Mouse (Mus musculus) kidney, postnatal 36 days (tissue): ENCODE data around the gene Arhgap22.

Experiments used
- DNase-seq, 2 experiments: peaks; one replicate each; pipeline ENCODE4 v3.0.0; 2021 to 2022; ENCODE audit warnings: mixed read lengths in 2 of 2

The Arhgap22 gene

DNA sequence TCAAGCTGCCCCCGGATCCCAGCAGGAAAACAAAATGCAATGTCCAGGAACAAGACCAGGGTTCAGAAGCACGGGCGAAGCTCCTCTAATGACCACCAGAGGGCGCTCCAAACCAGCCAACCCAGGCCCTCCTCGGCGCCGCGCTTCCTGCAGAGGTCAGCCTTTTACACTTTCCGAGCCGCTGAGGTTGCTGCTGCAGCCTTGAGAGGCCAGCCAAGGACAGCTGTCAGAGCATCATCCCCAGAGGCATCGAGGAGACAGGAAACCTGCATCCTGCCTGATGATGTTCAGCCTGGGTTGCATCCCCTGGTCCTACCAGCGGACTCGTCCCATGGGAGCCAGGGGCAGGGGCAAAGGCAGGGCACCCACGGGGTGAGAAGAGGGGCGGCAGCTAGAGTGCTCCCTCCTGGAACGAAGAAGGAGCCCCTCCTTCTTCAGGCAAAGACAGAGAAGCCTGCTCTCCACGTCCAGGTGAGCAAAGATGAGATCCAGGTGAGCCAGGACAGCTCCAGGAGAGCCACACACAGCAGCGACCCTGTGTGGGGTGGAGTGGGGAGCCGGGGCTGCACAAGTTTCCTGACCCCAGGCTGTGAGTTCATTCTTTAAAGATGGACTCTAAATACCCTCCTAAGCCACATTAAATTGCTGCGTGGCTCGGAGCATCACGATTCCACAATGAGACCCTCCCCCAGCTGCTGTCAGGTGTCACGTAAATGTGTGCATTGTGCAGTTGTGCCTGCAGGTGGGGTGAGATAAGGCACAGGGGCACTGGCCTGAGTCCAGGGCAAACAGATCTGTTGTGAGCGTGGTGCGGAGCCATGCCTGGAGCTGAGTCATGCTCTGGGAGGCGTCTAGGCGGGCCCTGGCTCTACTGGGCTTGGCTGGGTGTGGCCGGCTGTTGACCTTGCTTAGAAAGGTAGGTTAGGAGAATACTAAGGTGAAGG is at the start of gene Arhgap22:
Arhgap22 (plus strand) TSS at position 204 of the 944 bp plus-strand sequence.
- peak; percentile 80 to 91 for DNase-seq

DNA sequence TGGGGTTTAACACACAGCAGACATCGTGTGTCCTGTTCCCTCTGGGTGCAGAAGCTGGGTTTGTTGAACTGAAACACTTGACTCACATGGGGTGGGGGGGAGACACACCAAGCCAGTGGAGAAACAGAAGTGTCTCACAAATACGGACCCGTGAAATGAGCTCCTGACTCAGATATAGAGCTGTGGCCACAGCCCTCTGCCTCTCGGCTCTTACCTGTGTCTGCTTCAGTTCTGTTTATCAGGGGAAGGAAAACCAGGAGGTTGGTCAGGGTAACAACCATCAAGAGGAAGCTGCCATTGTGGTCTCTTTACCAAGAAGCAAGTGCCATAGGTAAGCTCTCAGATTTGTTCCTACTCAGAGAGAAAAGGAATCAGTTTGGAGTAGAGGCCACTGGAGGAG is 45.1 kb upstream of the Arhgap22 start:
- no peak for DNase-seq

DNA sequence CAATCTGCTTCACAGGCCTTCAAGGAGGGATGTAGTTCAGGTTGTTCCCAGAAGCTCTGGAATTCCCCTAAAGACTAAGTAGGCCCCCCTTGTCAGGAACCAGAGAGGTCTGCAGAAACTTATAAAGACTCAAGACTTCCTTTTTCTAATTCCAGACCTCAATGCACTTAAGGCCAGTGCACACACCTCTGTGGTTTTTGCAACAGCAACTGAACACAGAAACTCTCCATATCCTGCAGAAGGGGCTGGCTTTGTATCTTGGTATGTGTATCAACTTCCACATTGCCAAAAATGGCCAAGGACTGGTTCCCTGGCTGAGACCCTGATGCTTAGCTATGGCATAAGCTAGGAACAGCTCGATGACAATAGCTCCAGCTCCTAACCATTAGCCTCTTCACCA is 41.9 kb upstream of the Arhgap22 start:
- no peak for DNase-seq

DNA sequence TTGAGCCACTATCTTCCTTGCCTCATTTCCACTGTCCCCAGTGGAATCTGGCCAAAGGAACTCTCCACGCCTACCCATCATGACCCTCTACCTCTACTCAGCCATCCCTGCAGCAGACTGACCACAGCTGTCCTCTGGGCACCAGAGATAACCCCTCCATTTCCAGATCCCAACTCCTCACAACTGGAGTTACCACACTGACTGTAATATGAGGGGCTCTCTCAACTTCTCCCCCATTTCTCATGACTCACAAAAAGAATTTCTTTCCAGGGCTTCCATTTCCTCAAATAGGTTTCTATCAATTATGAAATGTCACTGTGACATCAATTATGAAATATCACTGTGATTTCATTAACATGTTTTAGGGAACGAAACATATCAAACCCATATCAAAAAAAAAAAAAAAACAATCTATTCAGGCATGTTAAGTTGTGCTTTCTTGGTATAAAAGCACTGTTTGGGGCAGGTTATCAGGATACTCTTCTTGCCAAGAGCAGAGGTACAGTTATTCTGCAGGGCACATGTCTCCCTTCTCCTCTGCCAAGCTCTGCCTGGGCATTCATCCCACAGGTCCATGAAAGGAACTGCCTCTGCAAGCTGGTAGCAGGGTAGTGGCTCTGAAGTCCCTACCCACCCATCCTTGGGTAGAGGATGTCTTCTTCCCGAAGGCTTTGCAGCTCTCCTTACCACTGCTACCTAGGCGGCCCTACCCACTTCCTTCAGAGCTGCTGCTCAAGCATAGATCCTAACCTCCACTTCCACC is 38.6 kb upstream of the Arhgap22 start:
- DNase-seq: no peak

DNA sequence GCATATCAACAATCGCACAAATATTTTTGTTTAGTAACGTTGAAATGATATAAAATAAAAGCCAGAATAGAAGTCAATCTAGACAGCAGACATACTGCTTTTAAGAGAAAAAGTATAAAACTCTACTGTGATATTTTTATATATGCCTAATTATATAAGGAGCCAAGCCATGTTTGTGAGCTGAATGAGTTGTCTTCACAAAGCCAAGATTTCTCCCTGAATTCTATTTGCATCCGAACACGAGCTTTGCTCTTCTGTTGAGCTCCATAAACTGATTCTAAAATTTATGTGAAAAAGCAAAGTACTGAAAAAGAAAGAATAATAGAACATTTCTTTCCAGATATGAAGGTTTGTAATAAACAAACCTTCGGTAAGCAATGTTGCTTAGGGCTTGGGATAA is 33.7 kb upstream of the Arhgap22 start:
- DNase-seq: no peak

DNA sequence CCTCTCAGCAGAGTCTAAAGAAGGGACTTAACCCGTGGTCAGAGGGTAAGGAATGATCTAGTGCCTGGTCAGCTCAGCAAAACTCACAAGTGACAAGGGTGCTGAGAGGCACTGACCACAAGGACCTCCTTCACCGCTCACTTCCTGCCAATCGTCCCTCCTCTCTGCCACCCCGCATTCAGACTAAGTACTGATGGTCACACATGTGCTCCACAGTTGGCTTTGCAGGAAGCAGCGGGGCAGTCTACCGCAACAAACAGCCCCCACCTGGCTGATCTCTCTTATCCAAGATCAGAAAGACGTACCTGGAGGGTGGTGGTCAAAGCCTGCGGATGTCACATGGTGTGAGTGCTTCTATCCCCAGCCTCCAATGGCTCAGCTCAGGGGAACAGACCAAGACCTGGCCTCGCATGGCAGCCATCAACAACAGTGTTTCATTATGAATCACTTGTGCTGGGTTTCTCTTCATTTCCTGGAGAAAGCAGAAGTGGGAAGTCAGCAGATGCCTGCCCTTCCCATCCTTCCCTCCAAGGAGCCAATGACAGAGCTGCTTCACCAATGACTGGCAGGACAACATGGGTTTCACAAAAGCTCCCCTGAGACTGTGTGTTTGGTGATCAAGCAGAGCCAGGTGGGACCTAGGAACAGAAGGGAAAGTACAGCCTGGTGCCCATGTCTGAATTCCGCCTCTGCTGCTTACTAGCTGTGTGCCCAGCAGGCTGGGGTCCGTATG is 28.6 kb upstream of the Arhgap22 start, which contains the start of gene Wdfy4:
Wdfy4 (minus strand) TSS at position 441 of the 733 bp plus-strand sequence.
- peak in 1 of 2 experiments; percentile 10 for DNase-seq

DNA sequence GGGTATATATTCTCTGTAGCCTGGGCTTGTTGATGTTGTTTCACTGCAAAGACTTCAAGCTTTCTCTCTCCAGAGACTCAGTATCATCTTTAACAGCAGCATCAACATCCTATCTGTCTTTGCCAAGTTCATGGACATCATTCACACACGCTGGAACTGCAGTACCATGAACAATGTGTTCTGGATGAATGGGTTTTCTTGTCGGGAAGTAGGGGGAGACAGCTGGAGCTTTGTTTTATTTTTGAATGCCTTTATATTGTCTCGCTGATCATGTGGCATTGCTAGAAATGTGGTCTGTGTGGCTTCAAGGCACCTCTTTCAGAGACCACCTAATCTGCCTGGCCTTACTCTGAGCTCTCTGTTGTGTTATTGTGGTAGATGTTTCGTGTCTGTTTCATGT is 26.6 kb upstream of the Arhgap22 start:
- no peak for DNase-seq

DNA sequence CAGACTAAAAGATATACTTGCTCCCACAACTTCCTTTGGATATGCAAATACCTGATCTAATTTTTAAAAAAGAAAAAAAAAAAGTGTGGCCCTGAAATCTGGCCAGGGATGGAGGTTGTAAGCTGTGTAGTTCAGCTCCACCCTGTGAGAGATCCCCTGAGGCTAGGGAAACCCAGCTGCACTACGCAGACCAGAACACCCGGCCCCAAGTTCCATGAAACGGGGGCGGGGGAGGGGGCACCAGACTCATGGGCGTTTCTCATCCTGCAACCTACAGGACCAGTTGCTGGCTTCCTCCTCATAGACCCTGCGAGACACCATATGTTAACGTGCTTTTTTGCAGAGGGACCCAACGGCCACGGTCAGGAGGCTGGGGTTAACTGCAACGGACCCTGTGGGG is 24.6 kb upstream of the Arhgap22 start:
- DNase-seq: no peak

DNA sequence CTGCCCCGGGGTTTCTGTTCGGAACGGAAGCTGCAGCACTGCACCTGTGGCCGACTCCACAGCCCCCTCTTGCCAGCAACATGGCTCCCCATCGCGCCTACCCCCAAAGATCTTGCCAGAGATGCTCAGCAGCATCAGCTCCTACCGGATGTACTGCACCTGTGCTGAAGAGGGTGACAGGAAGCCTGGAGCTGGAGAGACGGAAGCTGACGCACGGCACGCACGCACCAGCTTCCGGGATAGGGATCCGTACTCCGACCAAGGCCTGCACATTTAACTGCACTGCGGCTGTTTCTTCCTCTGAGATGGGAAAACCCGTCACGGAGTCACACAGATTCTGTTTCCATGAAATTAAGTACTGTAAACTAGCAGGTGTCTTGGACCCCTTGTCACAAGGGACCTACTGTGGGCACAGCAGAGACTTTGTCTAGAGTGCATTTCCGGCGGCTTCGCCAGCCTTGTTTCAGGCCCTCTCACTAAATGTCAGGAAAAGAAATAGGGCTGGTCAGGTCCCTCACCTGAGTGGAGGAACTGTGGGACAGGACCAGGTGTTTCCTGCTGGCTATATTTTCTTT is 23.9 kb upstream of the Arhgap22 start:
- no peak for DNase-seq

DNA sequence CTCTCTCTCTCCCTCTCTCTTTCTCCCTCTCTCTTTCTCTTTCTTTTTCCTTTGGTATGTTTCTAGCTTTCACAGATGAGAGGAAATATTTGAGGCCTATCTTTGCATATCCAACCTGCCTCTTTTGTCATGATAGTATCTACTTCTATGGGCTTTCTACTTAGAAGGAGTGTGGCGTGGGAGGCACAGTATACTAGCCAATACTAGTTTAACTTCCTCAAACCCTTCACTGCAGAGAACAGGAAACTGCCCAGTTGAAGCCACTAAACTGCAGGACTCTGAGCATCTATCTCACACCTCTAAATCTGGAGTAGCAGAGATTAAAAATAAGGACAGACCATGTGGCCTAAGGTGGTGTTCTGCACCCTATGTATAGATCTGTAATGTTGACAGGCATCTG is 23.2 kb upstream of the Arhgap22 start:
- no peak for DNase-seq

DNA sequence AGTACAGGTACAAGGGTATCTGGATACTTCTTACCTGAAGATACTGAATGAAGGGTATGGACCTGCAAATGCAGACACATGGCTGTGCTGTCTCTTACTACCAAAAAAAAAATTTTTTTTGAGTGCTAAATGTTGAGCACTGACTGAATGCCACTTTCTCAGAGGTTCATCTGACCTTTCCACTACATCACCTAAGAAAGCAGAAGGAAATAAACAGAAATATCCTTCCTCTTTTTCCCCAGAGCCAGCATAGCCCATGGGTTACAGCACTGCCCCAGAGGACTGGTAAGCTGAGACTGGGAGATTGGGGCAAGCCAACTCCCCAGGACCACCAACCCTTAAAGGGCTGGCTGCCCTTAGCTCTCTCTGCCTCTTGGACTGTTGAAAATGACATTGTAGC is 20.1 kb upstream of the Arhgap22 start:
- DNase-seq: no peak

DNA sequence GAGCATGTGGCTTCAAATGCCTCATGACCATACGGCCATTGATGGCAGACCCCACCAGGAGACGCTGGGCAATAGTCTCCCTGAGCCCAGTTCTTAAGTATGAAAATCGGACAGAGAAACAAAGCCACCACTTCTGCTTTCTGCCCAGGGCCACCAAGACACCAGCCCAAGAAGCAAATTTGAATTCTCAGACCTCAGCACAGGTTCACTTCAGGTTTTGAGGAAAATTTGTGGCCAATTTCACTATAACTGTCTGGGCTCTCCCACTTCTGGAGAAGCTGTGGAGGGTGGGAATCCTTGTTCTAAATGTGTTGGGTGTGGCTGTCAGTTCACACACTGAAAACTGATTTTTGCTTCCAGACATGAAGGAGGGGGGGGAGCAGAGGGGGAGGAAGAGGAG is 19.6 kb upstream of the Arhgap22 start:
- DNase-seq: no peak

DNA sequence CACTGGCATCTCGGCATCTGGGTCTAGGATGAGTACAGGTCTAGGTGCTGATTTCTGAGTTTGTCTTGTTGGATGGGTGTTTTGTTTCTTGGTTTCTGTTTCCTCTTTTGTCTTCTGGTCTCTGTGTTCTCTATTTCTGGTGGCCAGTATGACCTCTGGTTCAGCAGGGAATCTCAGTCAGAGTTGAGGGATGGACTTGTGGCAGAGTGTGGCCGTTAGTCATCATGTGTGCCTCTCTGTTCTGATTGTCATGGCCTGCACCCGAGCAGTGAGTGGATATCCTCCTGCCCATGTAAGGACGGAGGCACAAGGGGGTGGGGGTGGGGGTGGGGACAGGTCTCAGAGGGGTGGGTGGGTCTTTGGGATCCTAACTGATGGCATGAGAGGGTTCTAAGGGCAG is 11.7 kb upstream of the Arhgap22 start:
- DNase-seq: no peak

DNA sequence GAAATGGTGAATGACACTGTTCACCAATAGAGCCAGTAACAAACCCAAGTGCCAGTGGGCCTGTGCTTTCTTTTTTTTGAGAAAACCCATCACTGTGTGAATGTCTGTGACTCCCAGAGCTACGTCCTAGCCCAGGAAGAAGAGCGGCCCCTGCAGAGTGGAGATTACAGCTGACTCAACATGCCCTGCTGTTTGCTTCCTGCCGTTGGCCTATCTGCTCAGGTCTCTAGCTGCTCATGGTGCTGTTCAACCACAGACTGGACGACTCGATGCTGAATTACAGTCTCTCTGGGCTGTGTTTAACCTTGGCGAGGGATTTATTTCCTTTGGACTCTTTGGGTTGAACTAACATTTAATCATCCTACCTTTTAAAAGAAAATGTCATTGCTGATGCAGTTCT is 10.9 kb upstream of the Arhgap22 start:
- no peak for DNase-seq

DNA sequence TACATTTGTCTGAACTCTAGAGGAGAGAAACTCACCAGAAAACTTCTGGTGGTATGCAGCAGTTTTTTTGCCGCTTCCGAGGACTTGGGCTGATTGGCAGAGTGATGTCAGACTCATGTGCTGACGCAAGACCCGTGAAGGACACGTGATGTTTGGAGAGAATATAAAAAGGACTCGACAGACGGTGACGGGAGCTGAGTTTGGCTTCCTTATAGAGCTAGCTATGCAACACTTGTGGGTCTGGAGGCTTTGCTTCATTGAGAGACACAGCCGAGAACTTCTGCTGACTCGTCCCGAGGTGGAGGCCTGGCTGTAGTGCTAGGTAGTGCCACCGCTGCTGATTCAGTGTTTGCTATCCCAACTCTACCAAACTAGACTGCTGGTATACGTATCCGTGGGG is 10.0 kb upstream of the Arhgap22 start:
- no peak for DNase-seq

DNA sequence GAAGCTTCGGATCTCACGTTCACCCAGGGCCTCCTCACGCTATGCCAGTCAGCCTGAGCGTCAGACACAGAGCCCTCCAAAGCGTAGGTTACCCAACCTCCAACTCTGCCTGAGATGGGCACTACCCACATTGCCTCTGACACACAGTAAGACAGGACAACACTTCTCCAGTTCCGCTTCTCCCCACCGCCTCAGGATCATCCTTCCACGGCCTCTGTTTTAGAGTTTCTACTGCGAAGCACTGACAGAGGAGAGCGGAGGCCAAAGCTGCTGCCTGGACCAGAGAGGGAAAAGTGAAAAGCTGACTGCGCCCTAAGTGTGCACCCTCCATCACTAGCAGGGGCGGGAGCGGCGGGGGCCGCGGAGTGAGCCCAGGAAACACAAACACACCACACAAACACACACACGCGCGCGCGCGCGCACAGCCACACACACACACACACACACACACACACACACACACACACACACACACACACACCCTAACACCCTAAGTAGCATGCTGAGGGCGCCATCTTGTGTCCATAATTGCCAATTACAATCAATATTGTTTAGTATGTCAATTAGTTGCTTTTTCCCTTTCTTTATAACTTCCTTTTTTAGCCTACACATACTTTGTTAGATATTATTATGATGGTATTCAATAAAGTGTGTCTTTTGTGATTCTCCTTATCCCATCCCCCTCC is 8.4 kb upstream of the Arhgap22 start:
- DNase-seq: no peak

DNA sequence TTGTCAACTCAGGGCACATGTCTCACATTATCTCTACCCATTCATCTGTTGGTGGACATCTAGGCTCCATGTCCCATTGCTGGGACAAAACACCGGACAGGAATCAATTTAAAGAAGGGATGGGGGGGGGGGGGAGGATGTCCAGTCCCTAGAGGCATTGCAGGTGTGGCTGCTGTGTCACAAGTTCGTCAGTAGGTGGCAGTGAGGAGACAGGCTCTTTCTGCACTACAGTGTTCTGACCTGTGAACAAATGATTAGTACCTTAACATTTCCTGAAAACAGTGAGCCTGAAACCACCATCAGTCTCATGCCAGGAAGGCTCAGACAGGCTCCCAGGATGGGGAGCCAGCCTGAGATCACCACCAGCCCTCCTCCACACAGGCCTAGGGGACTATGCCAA is 6.8 kb upstream of the Arhgap22 start:
- DNase-seq: peak in 1 of 2 experiments; percentile 49

DNA sequence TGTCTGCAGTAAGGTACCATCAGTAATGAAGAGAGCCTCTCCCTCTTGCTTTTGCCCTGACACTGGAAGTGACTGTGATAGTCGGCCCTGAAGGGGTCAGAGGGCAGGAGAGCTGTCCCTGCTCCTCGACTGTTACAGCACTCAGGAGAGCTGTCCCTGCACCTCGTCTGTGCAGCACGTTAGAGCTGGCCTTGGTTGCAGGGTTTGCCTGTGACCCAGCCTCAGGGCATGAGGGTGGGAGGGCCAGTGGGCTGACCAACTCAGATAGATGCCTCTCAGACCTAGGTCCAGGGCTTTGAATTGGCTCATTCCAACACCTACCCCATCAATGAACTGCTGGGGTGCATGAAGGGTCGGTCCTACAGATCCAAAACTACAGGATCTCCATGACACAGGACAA is 5.5 kb upstream of the Arhgap22 start:
- no peak for DNase-seq

DNA sequence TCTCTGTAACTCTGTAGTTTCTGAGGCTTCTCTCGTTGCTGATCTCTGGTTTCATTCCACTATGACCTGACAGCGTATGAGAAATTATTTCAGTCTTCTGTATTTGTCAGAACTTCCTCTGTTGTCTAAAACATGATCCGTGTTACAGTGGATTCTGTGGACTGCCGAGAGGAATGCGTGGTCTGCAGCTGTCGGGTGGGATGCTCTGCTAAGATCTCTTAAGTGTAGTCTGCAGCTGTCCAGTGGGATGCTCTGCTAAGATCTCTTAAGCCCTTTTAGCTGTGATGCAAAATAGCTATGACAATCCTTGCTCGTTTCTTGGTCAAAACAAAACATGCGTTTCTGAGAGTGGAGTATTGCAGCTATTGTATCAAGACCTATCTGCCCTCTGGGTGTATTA is 3.0 kb upstream of the Arhgap22 start:
- no peak for DNase-seq

DNA sequence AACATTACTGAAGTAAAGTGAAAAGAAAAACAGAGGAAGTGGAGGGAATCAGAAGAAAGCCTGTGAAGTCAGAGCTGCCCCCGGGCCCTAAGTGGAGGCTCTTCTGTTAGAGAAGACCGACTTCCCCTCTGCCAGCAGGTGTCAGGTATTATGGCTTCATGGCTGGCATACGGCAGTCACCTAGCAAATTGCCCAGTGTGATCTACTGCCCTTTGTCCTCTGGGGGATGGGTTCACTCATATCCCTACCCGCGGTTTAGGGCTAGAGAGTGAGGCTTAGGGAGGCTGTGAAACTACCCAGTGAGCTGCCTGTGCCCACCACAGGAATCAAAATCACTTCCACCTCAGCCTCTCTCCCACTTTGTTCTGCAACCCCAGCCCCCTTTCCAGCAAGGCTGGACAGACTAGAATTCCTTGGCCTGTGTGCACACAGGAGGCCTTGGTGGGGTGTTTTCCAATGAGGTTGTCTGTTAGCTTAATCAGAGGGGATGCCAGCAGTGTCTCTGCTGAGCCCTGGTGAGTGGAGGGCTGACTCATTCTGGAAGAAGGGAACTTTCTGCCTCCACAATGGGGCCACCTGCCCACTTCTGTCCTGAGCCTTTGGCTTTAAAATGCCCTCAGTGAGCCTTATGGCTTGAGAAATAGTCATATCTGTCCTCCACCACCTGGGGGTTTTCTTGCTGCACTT is 1.4 kb upstream of the Arhgap22 start:
- DNase-seq: peak; percentile 53 to 56

DNA sequence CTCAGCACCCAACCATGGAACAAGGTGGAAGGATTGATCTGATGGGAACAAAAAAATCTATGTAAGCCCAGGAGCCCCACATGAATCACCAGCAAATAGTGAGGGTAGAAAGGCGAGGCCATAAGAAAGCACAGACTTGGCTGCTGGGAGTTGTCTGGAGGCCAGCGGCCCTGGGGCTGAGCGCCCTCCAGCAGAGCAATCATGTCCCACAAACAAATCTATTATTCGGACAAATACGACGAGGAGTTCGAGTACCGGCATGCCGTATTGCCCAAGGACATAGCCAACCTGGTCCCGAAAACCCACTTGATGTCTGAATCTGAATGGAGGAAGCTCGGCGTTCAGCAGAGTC is 892 bp upstream of the Arhgap22 start:
- DNase-seq: no peak

DNA sequence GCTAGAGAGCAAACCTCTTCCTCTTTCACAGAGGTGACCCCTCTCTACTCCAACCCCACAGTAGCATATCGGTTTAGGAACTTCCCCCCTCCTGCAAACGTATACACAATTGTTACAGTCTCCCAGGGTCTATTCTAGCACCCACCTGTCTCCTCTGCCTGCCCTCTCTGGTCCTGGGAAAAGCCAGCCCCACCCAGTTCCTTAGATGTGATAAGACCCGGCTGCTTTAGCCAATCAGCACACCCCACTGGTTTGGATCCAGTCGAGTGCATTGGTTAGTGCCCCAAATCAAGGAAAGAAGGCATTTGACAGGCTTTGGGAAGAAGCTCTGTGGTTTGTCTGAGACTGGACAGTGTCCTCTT is 922 bp downstream of the Arhgap22 start:
- no peak for DNase-seq
